Mouse (Mus musculus): ENCODE results near the gene Rtf1.

- TF ChIP-seq EP300 (IDR thresholded peaks at IDR 0.05; ENCODE audit: low read depth): no peak
- no peak for TF ChIP-seq CTCF (IDR thresholded peaks at IDR 0.05; ENCODE audit: low read depth)
These were observed 69.6 kb downstream of the Rtf1 start for GRCm38 (mm10) chr2:119744163-119745111.
